Mouse (Mus musculus): Measurements from ENCODE around the gene Gns. TPM values are rescaled to one million over a fixed set of nuclear protein-coding genes. Genes with fewer than 3 reads are reported as not detected.

The Gns gene
- polyA plus RNA-seq, 1 experiment from 2014 or later, result 37.5 TPM

DNA sequence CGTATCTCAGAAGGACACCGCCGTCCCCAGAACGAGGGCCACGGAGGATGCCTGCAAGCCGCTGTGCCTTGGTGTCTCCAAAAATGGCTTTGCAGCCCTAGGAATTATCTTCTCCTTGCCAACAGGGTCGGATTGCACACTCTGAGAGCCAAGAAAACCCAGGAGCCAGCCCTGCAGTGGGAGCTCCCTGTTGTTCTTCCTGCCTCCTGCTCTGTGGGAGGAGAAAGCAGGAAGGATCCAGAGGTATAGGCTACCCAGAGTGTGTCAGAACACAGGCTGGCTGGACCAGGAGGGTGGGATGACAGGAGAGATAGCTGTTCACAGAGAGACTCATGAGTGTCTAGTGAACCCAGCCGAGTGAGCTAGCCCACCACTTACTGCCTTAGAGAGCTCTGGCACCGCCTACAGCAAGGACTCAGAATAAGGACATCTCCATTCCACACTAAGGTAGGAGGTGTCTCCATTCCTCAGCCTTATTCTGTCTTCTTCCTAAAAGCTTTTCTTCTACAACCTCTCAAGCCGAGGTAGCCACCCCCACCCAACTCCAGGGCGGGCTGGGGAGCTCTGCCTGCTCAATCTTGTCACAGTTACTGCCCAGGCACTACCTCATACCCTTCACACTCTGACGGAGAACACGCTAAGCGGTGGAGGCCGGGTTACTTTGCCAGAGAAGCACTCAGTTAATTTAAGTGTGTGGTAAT lies 63.3 kb downstream of the Gns start:
- H3K27me3 ChIP-seq (ENCODE audit: control insufficient read depth, insufficient read depth, low read length), result no peaks in the 10 kb centered on the region
- H3K36me3 ChIP-seq (ENCODE audit: control insufficient read depth, insufficient read depth, low read length), result no peaks in the 10 kb centered on the region
- H3K9ac ChIP-seq (ENCODE audit: low read length), result no peak overlapping the region
- H3K4me2 ChIP-seq (ENCODE audit: low read depth, low read length), result no peak overlapping the region
- H3K4me3 ChIP-seq (replicated peaks; ENCODE audit: low read length), result no peak overlapping the region
- H3K9me3 ChIP-seq (replicated peaks; ENCODE audit: control insufficient read depth, low read length), result no peaks in the 10 kb centered on the region
- ATAC-seq (ENCODE audit: insufficient read depth, low FRiP score), result no peak
- H3K27ac ChIP-seq (ENCODE audit: low read length), result peak overlapping the region; percentile 69
- peaks cover 52% of the 10 kb centered on the region for H3K4me1 ChIP-seq (ENCODE audit: control insufficient read depth, insufficient read depth, low read length)
- WGBS, result 80% methylated on average over 15 of the region's 15 CpGs

GRCm38 (mm10) chr10:121429089-121429488 lies 64.2 kb downstream of the Gns start:
- peak; percentile 61 for ATAC-seq (ENCODE audit: insufficient read depth, low FRiP score)
- peak overlapping the region; percentile 95 for H3K27ac ChIP-seq (ENCODE audit: low read length)
- no peaks in the 10 kb centered on the region for H3K9me3 ChIP-seq (replicated peaks; ENCODE audit: control insufficient read depth, low read length)
- H3K36me3 ChIP-seq (ENCODE audit: control insufficient read depth, insufficient read depth, low read length), result no peaks in the 10 kb centered on the region
- H3K4me1 ChIP-seq (ENCODE audit: control insufficient read depth, insufficient read depth, low read length), result peaks cover 56% of the 10 kb centered on the region
- no peak overlapping the region for H3K4me2 ChIP-seq (ENCODE audit: low read depth, low read length)
- H3K27me3 ChIP-seq (ENCODE audit: control insufficient read depth, insufficient read depth, low read length), result no peaks in the 10 kb centered on the region
- H3K4me3 ChIP-seq (replicated peaks; ENCODE audit: low read length), result no peak overlapping the region
- no peak overlapping the region for H3K9ac ChIP-seq (ENCODE audit: low read length)
- WGBS, result 23% methylated on average over 2 of the region's 2 CpGs

- Histone ChIP-seq H3K27me3 (ENCODE audit: control insufficient read depth, insufficient read depth, low read length) (no peaks in the 10 kb centered on the region), H3K4me3 (replicated peaks; ENCODE audit: low read length) (no peak overlapping the region), H3K36me3 (ENCODE audit: control insufficient read depth, insufficient read depth, low read length) (no peaks in the 10 kb centered on the region), H3K27ac (ENCODE audit: low read length) (peak overlapping the region; percentile 95), H3K9me3 (replicated peaks; ENCODE audit: control insufficient read depth, low read length) (no peaks in the 10 kb centered on the region), H3K4me2 (ENCODE audit: low read depth, low read length) (peak overlapping the region; percentile 36), H3K9ac (ENCODE audit: low read length) (peak overlapping the region; percentile 54), H3K4me1 (ENCODE audit: control insufficient read depth, insufficient read depth, low read length) (peaks cover 56% of the 10 kb centered on the region)
- ATAC-seq (ENCODE audit: insufficient read depth, low FRiP score), result no peak
- WGBS, result 15% methylated on average over 8 of the region's 8 CpGs
Measured at GRCm38 (mm10) chr10:121429581-121429980, 64.7 kb downstream of the Gns start.

DNA sequence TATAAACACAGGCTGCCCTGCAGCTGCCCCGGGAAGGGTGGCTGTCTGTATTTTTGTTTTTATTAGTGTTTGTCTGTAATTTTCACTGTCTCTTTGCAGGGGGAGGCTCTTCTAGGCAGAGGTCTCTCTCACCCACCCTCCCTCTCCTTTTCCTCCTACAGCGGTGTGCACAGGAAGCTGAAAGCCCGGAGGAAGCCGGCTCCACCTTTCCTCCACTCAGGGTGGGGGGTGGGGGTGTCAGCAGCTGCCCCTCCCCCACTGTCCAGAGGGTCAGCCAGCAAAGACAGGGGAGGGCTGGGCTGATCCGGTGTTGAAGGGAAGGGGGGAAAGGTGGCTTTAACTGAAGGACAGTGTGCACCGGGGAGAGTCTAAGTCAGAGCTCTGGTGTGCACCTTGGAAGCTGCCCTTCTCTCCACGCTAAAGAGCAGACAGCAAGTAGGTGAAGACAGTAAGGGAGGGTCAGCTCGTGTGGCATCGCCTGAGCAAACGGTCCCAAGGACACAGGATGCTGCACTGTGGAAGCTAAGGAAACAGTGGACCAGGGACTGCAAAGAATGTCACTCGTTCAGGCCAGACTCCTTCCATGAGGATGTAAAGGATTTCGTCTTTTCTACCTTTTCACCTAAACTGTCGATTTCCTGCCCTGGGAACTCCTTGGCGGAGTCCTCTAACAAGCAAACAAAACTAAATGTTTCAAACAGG lies 65.2 kb downstream of the Gns start:
- Histone ChIP-seq H3K4me2 (ENCODE audit: low read depth, low read length) (peak overlapping the region; percentile 36), H3K4me1 (ENCODE audit: control insufficient read depth, insufficient read depth, low read length) (peaks cover 56% of the 10 kb centered on the region), H3K27me3 (ENCODE audit: control insufficient read depth, insufficient read depth, low read length) (no peaks in the 10 kb centered on the region), H3K9me3 (replicated peaks; ENCODE audit: control insufficient read depth, low read length) (no peaks in the 10 kb centered on the region), H3K27ac (ENCODE audit: low read length) (peak overlapping the region; percentile 95), H3K36me3 (ENCODE audit: control insufficient read depth, insufficient read depth, low read length) (no peaks in the 10 kb centered on the region), H3K9ac (ENCODE audit: low read length) (peak overlapping the region; percentile 54), H3K4me3 (replicated peaks; ENCODE audit: low read length) (0 out of 2 replicates have a peak overlapping the region, but pooled peaks have one; percentile 10)
- peak; percentile 18; the same call in 1 of the 2 replicates for ATAC-seq (ENCODE audit: insufficient read depth, low FRiP score)
- 25% methylated on average over 14 of the region's 14 CpGs for WGBS

GRCm38 (mm10) chr10:121430764-121431540 lies 66.1 kb downstream of the Gns start:
- H3K36me3 ChIP-seq (ENCODE audit: control insufficient read depth, insufficient read depth, low read length), result no peaks in the 10 kb centered on the region
- H3K27ac ChIP-seq (ENCODE audit: low read length), result peak overlapping the region; percentile 95; the same call in 1 of the 2 replicates
- WGBS, result 60% methylated on average over 15 of the region's 15 CpGs
- no peaks in the 10 kb centered on the region for H3K27me3 ChIP-seq (ENCODE audit: control insufficient read depth, insufficient read depth, low read length)
- H3K4me3 ChIP-seq (replicated peaks; ENCODE audit: low read length), result no peak overlapping the region
- H3K9ac ChIP-seq (ENCODE audit: low read length), result no peak overlapping the region
- H3K4me1 ChIP-seq (ENCODE audit: control insufficient read depth, insufficient read depth, low read length), result peaks cover 64% of the 10 kb centered on the region
- no peak overlapping the region for H3K4me2 ChIP-seq (ENCODE audit: low read depth, low read length)
- no peak for ATAC-seq (ENCODE audit: insufficient read depth, low FRiP score)
- H3K9me3 ChIP-seq (replicated peaks; ENCODE audit: control insufficient read depth, low read length), result no peaks in the 10 kb centered on the region

GRCm38 (mm10) chr10:121432041-121432634 lies 67.2 kb downstream of the Gns start:
- peaks cover 76% of the 10 kb centered on the region for H3K4me1 ChIP-seq (ENCODE audit: control insufficient read depth, insufficient read depth, low read length)
- peak overlapping the region; percentile 60 for H3K9ac ChIP-seq (ENCODE audit: low read length)

DNA sequence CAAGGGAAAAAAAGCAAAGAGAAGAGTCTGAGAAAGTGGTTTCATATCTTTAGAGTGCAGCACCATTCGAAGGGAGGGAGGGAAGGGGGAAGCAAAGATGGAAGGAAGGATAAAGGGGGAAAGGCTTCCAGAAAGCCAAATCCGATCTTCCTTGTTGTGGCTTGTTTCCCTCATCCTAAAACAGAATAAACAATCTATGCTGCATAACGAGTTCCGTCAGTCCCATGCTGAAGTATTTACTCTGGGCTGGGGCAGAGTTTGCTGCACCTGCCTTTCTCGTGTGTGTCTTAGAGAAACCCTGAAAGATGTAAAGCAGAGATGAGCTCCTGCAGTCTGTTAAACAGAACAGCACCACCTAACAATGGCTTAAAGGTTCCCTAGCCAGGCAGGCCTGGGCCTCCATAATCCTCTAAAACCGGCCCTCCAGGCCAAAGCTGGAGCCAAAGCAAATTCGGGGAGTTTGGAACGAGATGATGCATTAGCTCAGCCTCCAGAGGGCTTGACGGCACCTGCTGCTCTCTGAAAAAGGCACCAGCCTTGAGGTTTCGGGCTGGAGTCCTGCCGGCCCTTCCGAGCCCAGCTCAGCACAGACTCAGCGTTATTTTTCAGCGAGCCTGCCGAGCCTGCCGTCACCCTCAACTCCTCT lies 67.9 kb downstream of the Gns start:
- no peaks in the 10 kb centered on the region for H3K36me3 ChIP-seq (ENCODE audit: control insufficient read depth, insufficient read depth, low read length)
- H3K27me3 ChIP-seq (ENCODE audit: control insufficient read depth, insufficient read depth, low read length), result no peaks in the 10 kb centered on the region
- H3K4me1 ChIP-seq (ENCODE audit: control insufficient read depth, insufficient read depth, low read length), result peaks cover 73% of the 10 kb centered on the region
- ATAC-seq (ENCODE audit: insufficient read depth, low FRiP score), result 0 out of 2 replicates have a peak, but pooled peaks have one; percentile 9
- peak overlapping the region; percentile 44 for H3K4me2 ChIP-seq (ENCODE audit: low read depth, low read length)
- 20% methylated on average over 16 of the region's 16 CpGs for WGBS
- H3K9ac ChIP-seq (ENCODE audit: low read length), result peak overlapping the region; percentile 60
- H3K27ac ChIP-seq (ENCODE audit: low read length), result peak overlapping the region; percentile 95
- no peaks in the 10 kb centered on the region for H3K9me3 ChIP-seq (replicated peaks; ENCODE audit: control insufficient read depth, low read length)
- H3K4me3 ChIP-seq (replicated peaks; ENCODE audit: low read length), result no peak overlapping the region

More at GRCm38 (mm10) chr10:121432041-121432634, 67.2 kb downstream of the Gns start:
- 19% methylated on average over 12 of the region's 12 CpGs for WGBS
- Histone ChIP-seq H3K27ac (ENCODE audit: low read length) (peak overlapping the region; percentile 95), H3K27me3 (ENCODE audit: control insufficient read depth, insufficient read depth, low read length) (no peaks in the 10 kb centered on the region), H3K4me2 (ENCODE audit: low read depth, low read length) (peak overlapping the region; percentile 44), H3K4me3 (replicated peaks; ENCODE audit: low read length) (0 out of 2 replicates have a peak overlapping the region, but pooled peaks have one; percentile 7), H3K9me3 (replicated peaks; ENCODE audit: control insufficient read depth, low read length) (no peaks in the 10 kb centered on the region), H3K36me3 (ENCODE audit: control insufficient read depth, insufficient read depth, low read length) (no peaks in the 10 kb centered on the region)
- ATAC-seq (ENCODE audit: insufficient read depth, low FRiP score), result peak; percentile 23; the same call in 1 of the 2 replicates

DNA sequence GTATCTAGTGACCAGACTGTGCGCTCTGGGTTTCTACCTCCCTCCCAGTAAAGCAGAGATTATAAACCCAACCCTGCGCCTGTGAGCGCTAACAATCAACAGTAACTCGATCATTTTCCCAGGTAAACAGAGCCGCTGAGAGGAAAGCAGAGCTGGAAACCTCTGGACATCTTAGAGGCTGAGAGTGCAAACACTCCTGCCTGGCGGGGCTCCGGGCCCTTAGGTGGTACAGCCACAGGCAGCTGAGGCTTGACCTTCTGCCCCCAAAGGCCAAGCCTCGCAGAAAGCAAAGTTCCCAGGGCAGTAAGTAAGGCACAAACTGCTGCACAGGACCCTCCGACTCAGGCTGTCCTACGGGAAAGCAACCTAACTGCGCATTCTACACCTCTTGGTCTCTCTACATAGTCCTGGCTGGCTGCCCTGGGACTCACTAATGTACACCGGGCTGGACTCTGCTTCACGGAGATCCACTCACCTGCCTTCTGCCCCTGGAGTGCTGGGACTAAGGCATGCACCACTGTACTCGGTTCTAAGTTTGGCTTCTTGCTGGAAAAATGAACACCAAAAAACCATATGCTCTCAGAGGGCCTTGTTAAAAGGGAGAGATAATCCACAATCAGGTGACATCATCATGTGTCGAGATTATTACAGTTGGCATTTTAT lies 69.7 kb downstream of the Gns start:
- no peaks in the 10 kb centered on the region for H3K36me3 ChIP-seq (ENCODE audit: control insufficient read depth, insufficient read depth, low read length)
- 55% methylated on average over 15 of the region's 15 CpGs for WGBS
- no peak overlapping the region for H3K4me2 ChIP-seq (ENCODE audit: low read depth, low read length)
- H3K9ac ChIP-seq (ENCODE audit: low read length), result no peak overlapping the region
- H3K9me3 ChIP-seq (replicated peaks; ENCODE audit: control insufficient read depth, low read length), result no peaks in the 10 kb centered on the region
- no peak for ATAC-seq (ENCODE audit: insufficient read depth, low FRiP score)
- peak overlapping the region; percentile 5; the same call in 1 of the 2 replicates for H3K27ac ChIP-seq (ENCODE audit: low read length)
- peaks cover 57% of the 10 kb centered on the region for H3K4me1 ChIP-seq (ENCODE audit: control insufficient read depth, insufficient read depth, low read length)
- H3K27me3 ChIP-seq (ENCODE audit: control insufficient read depth, insufficient read depth, low read length), result no peaks in the 10 kb centered on the region
- H3K4me3 ChIP-seq (replicated peaks; ENCODE audit: low read length), result no peak overlapping the region

All from stomach, embryonic 16.5 days (tissue).